Mouse (Mus musculus) cortical plate, adult 2 months (tissue): ENCODE data around the gene Lyrm4. TPM values are rescaled to one million over a fixed set of nuclear protein-coding genes. Genes with fewer than 3 reads are reported as not detected.
A peak's percentile ranks its signal among the peaks of the same experiment; 100 is the strongest.

Experiments used
- H3K27ac ChIP-seq: fragments of 200-500 bp; 2 replicates; pipeline ENCODE4 v1.5.1; 2012; ENCODE audit warnings: low read length, control low read depth, inconsistent platforms; ENCODE audit not compliant: insufficient read depth
- H3K4me1 ChIP-seq: fragments of 200-500 bp; 2 replicates; pipeline ENCODE4 v1.6.1; 2011; ENCODE audit warnings: low read length; ENCODE audit not compliant: control insufficient read depth, insufficient read depth
- H3K4me3 ChIP-seq: fragments of 200-500 bp; 2 replicates; pipeline ENCODE4 v1.5.1; 2011; ENCODE audit warnings: mild to moderate bottlenecking, low read length, control low read depth; ENCODE audit not compliant: insufficient read depth
- CTCF ChIP-seq: fragments of 200-500 bp; IDR thresholded peaks from 2 replicates; pipeline ENCODE4 v1.5.1; 2011; ENCODE audit warnings: mild to moderate bottlenecking, control low read depth, low read length; ENCODE audit not compliant: insufficient read depth; ENCODE audit errors: extremely low read depth
- POLR2A ChIP-seq: fragments of 200-500 bp; IDR thresholded peaks from 2 replicates; pipeline ENCODE4 v1.6.1; 2011; ENCODE audit warnings: mild to moderate bottlenecking, low read length, control low read depth; ENCODE audit not compliant: insufficient read depth; ENCODE audit errors: extremely low read depth
- polyA plus RNA-seq: library from polyadenylated mRNA; depleted of rRNA; stranded (reverse); fragments of >200 nt; gene quantifications from 2 replicates; pipeline ENCODE4 v1.2.3, GENCODE M21; 2012

Gene Lyrm4
- polyA plus RNA-seq, 1 experiment = 19.6 TPM

- H3K4me3 ChIP-seq = no peak overlapping the region
- TF ChIP-seq POLR2A (no peak), CTCF (no peak)
- 0 out of 2 replicates have a peak, but pooled peaks cover 3% of the 10 kb centered on the region for H3K4me1 ChIP-seq
- H3K27ac ChIP-seq = no peak overlapping the region
Observed at GRCm38 (mm10) chr13:36066676-36067075, 50.6 kb downstream of the Lyrm4 start.

DNA sequence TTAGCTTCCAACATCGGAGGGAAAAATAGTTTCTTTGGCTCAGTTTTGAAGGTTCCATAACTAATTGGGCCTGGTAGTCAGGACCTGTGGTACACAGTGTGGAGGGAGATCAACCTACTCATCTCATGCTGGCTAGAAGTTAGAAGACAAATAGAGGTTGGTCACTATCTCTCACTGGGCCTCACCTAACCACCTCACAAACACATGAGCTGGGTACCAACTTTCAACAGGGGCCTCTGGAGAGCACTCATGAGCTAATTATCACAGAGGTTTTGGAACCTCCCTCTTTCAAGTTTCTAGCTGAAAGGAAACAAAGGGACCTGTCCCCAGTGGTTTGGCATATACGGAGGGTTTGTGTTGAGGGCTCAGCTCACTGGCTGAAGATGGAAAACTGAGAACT is 59.8 kb downstream of the Lyrm4 start:
- H3K4me1 ChIP-seq = no peaks in the 10 kb centered on the region
- no peak overlapping the region for H3K27ac ChIP-seq
- no peak for TF ChIP-seq POLR2A
- TF ChIP-seq CTCF = no peak

GRCm38 (mm10) chr13:36056925-36057324 is 60.4 kb downstream of the Lyrm4 start:
- Histone ChIP-seq H3K4me3 (no peak overlapping the region), H3K27ac (no peak overlapping the region), H3K4me1 (no peaks in the 10 kb centered on the region)
- TF ChIP-seq POLR2A (no peak), CTCF (no peak)

More for the DNA sequence above, 59.8 kb downstream of the Lyrm4 start:
- H3K4me3 ChIP-seq = no peak overlapping the region

DNA sequence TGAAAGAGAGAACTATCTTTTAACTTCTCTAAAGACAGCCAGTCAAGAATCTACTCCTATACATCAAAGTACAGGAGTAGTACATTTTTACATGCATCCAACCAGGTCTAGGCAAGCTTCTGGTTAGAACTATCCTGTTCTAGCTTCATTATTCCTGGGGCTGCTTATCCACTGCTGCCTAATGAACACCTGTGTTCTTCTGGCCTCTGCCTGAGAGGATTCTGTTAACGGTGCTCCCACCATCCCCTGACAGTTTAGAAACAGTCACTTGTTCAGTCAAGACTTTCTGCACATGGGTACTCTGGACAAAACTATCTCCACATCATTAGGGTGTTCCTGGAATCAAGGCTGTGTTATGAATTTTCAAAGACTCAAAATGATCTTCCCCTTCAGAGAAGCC is 60.8 kb downstream of the Lyrm4 start:
- Histone ChIP-seq H3K4me1 (no peaks in the 10 kb centered on the region), H3K4me3 (no peak overlapping the region), H3K27ac (no peak overlapping the region)
- TF ChIP-seq CTCF (no peak), POLR2A (no peak)

DNA sequence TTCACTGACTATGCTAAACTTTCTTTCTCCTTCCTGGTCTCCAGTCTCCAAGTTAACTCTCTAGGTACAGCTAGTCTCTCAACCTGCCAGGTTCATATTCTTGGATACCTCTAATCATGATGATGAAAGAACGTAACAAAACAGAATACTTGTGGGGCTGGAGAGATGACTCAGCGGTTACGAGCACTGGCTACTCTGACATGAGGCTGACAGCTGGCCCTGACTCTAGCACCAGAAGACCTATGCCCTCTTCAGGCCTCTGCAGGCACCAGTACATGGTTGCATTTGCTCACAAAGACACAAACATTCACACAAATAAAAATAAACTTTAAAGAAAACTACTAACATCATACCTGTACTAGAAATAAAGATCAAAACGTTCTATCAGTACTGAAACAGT is 81.8 kb downstream of the Lyrm4 start:
- TF ChIP-seq POLR2A (no peak), CTCF (no peak)
- H3K4me3 ChIP-seq = no peak overlapping the region

DNA sequence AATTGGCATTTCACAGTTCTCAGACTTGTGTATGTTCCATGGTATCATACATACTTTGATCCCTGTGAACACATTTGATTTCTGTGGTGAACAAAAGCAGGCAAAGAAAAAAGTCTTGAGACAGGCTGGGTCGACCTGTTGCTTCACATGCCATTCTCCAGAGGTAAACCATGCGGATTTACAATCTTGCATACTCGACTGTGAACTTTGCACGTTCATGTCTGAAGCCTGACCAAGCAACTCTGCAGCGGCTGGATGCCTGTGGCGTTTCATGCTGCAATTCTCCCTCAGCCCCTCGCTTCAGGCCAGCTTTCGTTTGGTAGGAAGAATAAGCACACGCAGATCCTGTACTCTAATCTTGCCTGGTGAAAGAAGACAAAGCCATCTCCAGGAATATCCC is 85.4 kb downstream of the Lyrm4 start:
- no peak for TF ChIP-seq POLR2A
- no peak for TF ChIP-seq CTCF
- Histone ChIP-seq H3K4me1 (peaks cover 1% of the 10 kb centered on the region; the same call in 1 of the 2 replicates), H3K27ac (no peak overlapping the region), H3K4me3 (no peak overlapping the region)

More for the DNA sequence above, 81.8 kb downstream of the Lyrm4 start:
- Histone ChIP-seq H3K27ac (no peak overlapping the region), H3K4me1 (no peaks in the 10 kb centered on the region)

- TF ChIP-seq POLR2A = no peak
- peak; percentile 67 for TF ChIP-seq CTCF
- Histone ChIP-seq H3K4me3 (no peak overlapping the region), H3K27ac (peak overlapping the region; percentile 26; the same call in 1 of the 2 replicates), H3K4me1 (peaks cover 7% of the 10 kb centered on the region)
Observed at GRCm38 (mm10) chr13:36019309-36020274, 97.7 kb downstream of the Lyrm4 start.

DNA sequence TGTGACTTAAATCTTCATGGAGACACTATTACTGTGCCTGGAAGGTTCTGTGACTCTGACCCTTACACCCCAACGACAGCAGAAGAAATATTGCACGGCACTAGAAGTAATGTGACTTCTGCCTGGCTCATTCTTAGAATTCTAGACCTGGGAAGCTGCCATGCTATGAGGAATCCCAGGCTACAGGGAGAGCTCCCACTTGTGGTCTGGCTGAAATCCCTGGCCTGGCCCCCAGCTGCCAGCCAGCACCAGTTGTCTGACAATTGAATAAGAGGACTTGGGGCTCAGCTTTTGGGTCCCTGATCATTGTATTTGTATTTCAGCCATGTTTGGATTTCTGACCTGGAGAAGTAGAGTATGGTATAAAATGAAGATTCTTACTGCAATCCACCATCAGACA is 99.3 kb downstream of the Lyrm4 start:
- H3K27ac ChIP-seq = no peak overlapping the region
- H3K4me1 ChIP-seq = peaks cover 7% of the 10 kb centered on the region
- TF ChIP-seq CTCF = no peak
- no peak for TF ChIP-seq POLR2A
- H3K4me3 ChIP-seq = no peak overlapping the region

GRCm38 (mm10) chr13:36015636-36016035 is 101.7 kb downstream of the Lyrm4 start:
- TF ChIP-seq POLR2A = no peak
- TF ChIP-seq CTCF = no peak

DNA sequence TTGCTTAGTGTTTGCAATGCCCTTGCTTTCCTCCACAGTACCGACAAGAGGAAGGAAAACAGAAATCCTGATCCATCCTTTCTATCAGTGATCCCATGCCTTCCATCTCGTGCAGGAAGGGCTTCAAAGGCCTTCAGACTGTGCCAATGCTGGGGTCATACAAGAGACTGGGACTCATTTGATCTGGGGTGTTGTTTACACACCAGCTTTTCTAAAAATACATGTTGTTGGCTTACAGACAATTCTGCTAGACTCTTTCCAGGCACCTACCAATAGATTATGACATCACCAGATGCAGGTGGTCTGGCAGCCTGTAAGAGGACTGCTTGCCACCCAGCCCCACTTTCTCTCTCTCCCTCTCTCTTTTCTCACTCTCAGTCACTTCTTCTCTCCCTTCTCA is 107.3 kb downstream of the Lyrm4 start:
- TF ChIP-seq POLR2A (no peak), CTCF (no peak)
- H3K27ac ChIP-seq = no peak overlapping the region
- no peak overlapping the region for H3K4me3 ChIP-seq
- no peaks in the 10 kb centered on the region for H3K4me1 ChIP-seq

More at GRCm38 (mm10) chr13:36015636-36016035, 101.7 kb downstream of the Lyrm4 start:
- Histone ChIP-seq H3K4me3 (no peak overlapping the region), H3K27ac (no peak overlapping the region), H3K4me1 (peaks cover 7% of the 10 kb centered on the region)
